Mouse (Mus musculus) CD4-positive naive resting alpha-beta T cell, adult 57 days (primary cell): ENCODE measurements around the gene Glipr1. TPM values are rescaled to one million over a fixed set of nuclear protein-coding genes. Genes with fewer than 3 reads are reported as not detected.

Experiments used
- total RNA-seq: library from RNA; stranded (reverse); gene quantifications from one replicate; pipeline ENCODE4 v1.2.4, GENCODE M21; 2023

Glipr1 gene
- total RNA-seq: 59.8 TPM

DNA sequence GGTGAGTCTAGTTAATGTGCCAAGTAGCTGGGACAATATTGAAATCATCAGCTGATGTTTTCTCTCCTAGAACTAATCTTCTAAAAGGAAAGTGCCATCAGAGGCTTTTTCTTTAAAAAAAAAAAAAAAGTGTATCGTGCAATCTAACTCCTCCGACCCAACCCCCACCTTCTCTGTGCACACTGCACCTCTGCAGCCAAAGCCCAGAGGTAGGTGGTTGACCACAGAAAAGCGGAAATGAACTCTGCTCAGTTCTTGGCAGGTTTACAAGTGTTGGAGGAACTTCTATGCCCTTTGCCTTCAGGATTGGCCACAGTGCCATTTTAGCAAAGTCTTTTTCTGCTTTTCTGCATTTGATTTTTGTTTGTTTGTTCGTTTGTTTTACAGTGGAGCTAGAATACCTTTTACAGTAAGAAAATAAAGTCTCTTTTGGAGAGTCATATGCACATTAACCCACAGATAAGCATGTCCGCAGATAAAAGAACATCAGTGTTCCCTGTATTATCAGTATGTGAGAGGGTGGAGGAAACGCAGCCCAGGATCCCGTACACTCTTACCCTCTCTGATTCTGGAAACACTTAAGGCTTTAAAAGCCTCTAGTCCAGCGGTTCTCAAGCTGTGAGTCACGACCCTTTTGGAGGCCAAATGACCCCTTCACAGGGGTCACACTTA, at the start of gene Glipr1:
TSS of gene Glipr1 (minus strand) at position 88 of the 672 bp plus-strand sequence.

DNA sequence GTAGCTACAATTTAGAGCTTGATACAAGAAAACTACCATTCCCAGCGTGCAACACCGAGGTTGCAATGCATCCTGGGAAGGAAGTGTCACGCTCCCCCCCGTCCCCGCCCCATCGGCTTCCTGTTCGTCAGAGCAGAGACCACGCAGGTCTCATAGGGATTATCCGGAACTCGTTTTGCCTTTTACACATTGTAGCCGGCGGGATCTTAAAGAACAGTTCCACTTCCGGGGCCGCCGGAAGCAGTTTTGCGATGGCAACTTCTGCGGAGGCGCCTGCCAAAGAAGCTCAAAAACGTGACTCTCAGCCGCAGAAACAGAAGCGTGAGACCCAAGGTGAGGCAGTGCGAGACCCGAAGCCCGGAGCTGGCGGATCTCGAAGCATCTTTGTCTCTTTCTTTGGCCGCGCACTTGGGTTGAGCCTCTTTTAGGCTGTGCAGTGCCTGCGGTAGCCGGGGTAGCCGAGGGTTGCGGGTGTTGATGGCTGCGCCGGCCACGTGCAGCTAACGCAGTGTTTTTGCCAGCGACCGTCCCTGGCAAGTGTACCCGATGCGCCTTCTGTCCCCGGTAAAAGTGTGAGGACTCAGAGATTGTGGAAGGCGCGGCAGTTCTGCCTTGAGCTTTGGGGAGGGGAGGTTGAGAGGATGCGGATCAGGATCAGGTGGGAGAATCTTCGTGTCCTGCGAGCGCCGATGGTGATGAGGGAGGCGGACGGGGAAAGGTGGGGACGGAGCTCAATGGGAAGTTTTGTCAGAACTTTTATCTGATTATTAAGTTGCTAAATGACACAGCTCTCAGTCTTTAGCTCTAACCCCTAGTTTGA, 29.7 kb downstream of the Glipr1 start, which contains the start of gene Krr1:
TSS of gene Krr1 (plus strand) at position 123 of the 820 bp plus-strand sequence.

Other genes with a start within 250 kb of the Glipr1 start
- gene Krr1, start 30.0 kb downstream of the Glipr1 start, total RNA-seq: 58.5 TPM
- not detected for gene Glipr1l1, start 57.6 kb upstream of the Glipr1 start, total RNA-seq
- not detected for gene Glipr1l2, start 80.7 kb upstream of the Glipr1 start, total RNA-seq
- not detected for gene Glipr1l3, start 157.7 kb upstream of the Glipr1 start, total RNA-seq
- gene Caps2, start 161.0 kb upstream of the Glipr1 start, total RNA-seq: not detected